Mouse (Mus musculus): ENCODE data around the gene Cep57l1.

Cep57l1 gene

GRCm38 (mm10) chr10:41744006-41744405 is 65.7 kb downstream of the Cep57l1 start:
- DNase-seq (ENCODE audit: low spot score in 2 of 2), result no peak

DNA sequence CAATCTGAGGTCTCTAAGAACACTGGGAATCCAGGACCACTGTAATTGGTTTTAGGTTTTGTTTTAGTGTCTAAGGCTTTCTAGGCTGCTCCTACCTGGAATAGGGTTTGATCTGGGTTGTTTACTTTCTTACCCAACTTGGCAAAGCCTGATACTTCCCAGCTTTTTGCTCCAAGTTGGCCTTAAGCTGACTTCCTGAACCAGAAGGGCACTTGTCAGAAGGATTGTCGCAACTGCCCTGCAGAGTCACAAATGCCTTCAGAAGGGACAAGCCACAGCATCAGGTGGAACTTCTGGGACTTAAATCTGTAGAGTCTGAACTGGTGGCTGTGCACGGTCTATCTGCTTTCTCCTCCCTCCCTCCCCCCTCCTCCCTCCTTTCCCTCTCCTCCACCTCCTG is 69.5 kb downstream of the Cep57l1 start:
- DNase-seq (ENCODE audit: low spot score in 2 of 2), result no peak

DNA sequence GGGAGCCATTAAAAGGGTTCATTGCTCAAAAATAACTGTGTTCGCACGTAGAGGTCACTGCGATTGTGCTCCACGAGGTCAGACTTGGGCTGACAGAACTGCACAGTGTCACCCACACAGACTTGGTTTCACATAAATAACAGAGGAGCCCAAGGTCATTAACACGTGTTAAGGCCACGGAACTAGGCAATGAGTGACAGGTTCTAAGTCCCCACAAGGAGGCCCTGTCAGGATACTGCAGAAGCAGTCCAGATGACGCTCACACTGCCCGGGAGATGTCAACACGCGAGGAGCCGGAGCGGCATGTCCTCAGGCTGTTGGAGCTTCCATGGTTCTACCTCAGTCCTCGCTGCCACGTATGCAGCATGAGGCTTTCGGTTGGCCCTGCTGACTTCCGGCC is 72.4 kb downstream of the Cep57l1 start:
- no peak for DNase-seq (ENCODE audit: low spot score in 2 of 2)

DNA sequence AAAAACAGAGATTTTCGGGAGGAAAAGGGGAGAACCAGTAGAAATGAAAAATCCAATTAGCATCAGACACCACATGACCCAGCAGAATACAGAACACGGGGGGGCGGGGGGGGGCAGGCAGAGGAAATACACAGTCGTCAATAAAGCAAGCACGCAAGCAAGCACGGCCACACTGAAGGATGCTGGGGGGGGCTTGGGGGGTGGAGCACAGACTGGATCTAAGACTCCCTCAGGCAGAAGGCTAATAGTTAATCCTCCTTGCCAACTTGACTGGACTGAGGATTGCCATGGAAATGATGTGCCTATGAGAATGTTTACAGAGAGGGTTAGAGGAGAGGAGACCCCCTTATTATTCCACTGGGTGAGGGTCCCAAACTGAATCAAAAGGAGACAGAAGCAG is 74.3 kb downstream of the Cep57l1 start:
- no peak for DNase-seq (ENCODE audit: low spot score in 2 of 2)

DNA sequence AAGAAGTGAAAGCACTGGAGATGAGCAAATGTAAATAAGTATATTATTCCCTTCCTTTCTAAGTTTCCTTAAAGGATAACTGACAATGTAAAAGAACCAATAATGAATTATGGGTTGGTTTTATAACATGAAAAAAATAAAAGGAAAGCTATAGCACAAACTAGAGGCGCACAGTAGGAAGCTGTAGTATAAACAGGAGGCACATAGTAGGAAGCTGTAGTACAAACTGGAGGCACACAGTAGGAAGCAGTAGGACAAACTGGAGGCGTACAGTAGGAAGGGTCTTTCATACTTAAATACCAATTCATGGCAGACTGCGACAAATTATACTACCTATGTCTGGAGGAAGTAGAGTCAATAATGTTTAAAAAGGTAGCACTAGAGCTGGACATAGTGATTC is 76.5 kb downstream of the Cep57l1 start:
- DNase-seq (ENCODE audit: low spot score in 2 of 2), result no peak

GRCm38 (mm10) chr10:41731932-41732331 is 77.7 kb downstream of the Cep57l1 start:
- no peak for DNase-seq (ENCODE audit: low spot score in 2 of 2)

DNA sequence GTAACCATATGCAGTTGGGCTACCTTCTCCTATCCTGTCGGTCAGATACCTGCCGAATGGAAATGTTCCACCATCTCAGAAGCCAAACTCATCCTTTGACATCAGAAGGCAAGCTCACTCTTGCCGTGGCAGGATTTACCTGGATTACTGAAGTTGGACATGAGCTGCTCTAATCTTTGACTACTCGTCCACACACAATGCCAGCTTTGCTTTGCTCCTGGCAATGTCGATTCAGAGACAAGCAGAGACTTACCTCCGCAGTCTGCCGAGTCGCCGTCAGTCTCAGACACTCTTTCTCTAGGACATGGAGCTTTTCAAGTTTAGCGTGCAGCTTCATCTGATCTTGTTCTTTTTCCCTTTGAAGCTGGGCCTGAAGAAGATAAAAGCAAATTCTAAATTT is 78.9 kb downstream of the Cep57l1 start:
- no peak for DNase-seq (ENCODE audit: low spot score in 2 of 2)

DNA sequence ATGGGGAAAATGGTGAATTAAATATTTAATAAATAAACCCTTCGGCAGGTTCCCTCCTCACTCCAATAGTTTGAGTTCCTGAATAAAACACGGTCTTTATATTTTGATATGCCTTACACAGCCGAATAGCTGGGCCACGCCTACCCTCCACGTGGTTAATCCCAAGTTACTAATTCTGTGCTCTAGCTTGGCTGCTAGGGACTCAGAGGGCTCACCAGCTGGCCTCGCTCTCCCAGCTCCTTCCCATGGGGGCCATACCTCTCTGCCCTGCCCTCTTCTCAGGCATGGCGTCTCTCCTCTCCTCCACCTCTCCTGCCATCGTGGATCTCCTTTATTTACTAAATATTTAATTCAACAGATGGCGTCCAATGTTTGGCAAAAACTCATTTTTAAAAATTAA is 83.5 kb downstream of the Cep57l1 start:
- DNase-seq (ENCODE audit: low spot score in 2 of 2), result no peak

GRCm38 (mm10) chr10:41719587-41719986 is 90.1 kb downstream of the Cep57l1 start:
- no peak for DNase-seq (ENCODE audit: low spot score in 2 of 2)

DNA sequence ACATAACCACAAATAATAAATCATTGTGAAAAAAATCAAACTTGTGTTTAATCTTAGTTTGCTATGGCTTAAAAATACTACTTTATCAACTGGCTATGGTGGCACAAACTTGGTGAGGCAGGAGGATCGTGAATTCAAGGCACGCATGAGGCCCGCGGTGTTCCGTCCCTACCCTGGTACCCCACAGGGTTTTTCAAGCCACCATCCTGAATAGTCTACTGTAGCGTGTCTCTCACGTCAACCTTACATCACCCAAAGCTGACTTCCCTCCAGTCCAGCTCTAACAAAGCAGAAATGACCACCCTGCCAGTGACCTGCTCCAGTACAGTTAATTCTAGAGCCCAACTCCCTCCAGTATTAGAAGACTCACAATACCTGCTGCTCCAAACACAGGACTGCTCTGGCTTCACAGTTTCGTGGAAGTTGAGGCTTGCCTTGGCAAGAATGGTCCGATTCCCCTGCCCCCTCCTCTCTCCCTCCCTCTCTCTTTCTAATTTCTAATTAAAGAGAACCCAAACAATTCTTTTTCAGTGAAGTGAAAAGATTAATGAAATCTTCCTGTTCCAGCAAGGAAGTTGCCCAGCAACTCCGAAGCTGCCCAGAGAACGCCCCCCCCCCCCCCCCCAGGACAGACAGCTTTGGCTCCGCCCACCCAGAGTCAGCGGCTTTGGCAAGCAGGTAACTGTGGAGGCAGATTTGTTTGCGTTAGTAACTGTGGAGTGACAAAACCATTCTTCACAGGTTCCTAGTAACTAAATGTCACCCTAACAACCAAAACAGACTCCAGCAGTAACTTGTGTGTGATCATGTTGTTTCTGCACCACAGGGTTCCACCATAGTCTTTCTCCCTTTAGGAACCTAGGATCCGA is 93.4 kb downstream of the Cep57l1 start, which contains the start of gene Ccdc162:
Gene Ccdc162 (minus strand): TSS at position 606 of the 869 bp plus-strand sequence.
- no peak for DNase-seq (ENCODE audit: low spot score in 2 of 2)

DNA sequence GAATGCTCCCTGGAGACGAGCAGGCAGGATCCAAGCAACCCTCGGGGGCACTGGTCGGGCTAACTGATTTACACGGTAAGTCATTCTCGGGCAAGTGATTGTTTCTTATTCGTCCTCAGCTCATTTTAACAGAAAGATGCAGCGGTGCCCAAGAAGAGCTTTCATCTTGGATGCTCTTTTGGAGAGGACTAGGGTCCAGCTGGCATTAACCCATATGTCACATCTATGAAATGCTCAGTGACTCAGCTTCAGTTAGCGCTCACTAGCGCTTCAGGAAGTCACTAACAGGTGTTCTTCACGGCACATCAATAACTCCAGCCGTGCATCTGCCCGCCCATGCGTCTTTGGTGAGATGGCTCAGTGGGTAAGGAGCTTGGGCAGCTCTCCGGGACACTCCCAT is 94.1 kb downstream of the Cep57l1 start:
- no peak for DNase-seq (ENCODE audit: low spot score in 2 of 2)

DNA sequence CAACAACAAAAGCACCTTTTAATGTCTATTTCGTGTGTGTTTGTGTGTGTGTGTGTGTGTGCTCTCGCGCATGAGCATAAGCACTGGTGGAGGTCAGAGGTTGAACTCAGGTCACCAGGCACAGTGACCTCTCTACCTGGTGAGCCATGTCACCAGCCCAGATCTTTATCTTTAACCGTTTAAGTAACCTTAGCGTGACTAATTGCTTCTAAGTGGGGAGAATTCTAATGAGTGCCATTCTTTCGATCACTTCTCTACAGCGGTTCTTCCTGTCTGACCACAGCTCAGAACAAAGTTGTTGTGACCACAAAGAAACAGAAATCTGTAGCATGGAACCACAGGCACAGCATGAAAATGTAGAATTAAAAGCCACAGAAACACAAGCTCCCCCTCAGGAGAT is 98.2 kb downstream of the Cep57l1 start:
- no peak for DNase-seq (ENCODE audit: low spot score in 2 of 2)

- DNase-seq (ENCODE audit: low spot score in 2 of 2), result no peak
Measured at GRCm38 (mm10) chr10:41710773-41711172, 98.9 kb downstream of the Cep57l1 start.

GRCm38 (mm10) chr10:41709341-41709740 is 100.3 kb downstream of the Cep57l1 start:
- DNase-seq (ENCODE audit: low spot score in 2 of 2), result no peak

DNA sequence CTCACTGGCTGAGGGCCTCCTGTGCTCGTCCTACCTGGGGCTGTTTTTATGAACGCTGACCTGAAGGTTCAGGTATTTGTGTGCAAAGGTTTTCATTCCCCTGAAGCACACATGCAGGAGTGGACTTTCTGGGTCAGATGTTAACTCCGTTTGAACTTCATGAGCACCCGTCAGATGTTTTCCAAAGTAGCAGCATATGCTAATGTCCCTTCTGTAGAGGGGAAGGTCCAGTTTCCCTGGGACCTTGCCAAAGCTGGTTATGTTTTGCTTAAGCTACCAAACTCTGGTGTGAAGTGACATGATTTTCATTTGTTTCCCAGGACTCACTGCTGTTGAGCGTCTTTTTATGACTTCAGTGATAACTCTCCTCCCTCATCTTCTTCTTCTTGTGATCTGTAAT is 110.0 kb downstream of the Cep57l1 start:
- DNase-seq (ENCODE audit: low spot score in 2 of 2), result no peak

- DNase-seq (ENCODE audit: low spot score in 2 of 2), result no peak
Measured at GRCm38 (mm10) chr10:41697040-41697439, 112.6 kb downstream of the Cep57l1 start.

DNA sequence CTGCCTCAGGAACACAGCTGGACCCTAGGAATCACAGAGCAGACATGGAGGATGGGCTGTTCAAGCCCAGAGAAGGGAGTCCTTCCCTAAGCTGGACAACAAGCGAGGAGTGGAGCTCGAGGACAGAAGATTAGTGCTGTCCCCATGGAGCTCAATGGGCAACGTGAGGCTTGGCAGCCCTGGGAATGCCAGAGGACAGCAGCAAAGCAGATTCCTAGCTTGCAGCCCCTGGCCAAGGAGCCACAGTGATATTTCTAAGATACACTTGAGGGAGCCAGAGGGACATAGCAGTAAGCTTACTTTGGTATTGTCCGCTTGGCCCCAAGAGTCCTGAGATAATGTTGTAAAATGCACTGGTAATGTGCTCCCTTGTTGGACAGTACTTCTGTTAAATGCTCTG is 118.7 kb downstream of the Cep57l1 start:
- no peak for DNase-seq (ENCODE audit: low spot score in 2 of 2)

DNA sequence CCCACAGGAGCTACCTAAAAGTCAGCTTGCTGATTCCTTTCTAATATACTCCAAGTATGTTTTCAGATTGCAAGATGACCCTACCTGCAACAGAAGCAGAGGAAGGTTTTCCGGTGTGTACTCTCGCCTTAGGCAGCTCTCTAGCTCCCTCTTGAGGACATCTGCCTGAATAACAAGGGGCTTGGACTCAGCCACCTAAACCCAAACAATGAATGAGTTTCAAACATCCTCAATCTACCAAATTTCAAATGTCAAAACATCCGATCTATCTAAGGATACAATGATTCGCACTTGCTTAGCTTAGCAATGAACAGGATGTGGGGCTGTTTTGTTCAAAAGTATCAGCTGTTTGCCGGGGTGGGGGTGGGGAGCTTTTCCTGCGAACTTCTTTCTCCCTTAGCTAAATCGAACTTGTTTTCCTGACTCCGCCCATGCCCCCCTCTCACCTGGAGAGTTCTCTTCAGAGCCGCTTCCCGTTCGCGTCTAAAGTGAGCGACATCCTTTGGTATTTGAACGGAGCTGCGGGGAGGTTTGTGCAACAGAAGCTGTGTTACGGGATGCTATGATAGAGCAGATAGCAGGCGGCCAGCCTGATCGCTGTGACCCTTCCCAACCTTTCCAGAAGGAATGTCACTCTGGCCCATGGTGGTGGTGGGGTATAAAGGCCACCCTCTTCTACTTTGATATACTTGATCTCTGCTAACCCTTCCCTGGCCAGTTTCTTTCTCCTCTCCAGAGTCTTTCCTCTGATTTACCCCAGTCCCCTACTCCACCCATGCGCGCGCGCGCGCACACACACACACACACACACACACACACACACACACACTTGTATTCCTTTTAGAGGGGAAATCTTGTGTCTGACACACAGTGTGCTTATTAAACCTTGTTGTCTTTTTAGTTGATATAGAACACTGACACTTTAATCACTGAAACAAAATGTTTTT is 119.5 kb downstream of the Cep57l1 start:
- peak in 1 of 2 experiments; percentile 53 for DNase-seq (ENCODE audit: low spot score in 2 of 2)

DNA sequence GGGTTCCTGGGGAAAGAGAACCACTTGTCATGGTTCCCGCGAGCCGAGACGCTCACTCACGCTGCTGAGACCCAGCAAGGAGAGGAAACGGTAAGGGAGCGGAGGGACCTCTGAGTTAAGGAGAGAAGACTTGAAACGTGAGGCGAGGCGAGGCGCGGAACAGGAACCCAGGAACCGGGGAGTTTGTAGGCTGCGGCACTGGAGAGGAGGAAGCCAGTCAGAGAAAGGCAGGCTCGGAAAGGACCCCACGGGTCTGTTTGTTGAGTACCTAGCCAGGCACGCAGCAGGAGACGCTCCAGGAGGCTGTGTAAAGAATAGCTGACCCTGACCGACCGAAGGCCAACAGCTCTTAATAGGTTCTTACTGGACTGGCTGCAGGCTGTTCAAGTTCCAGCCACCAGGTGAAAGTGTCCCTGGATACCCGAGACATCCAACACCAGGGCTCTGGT is 125.1 kb downstream of the Cep57l1 start:
- no peak for DNase-seq (ENCODE audit: low spot score in 2 of 2)

DNA sequence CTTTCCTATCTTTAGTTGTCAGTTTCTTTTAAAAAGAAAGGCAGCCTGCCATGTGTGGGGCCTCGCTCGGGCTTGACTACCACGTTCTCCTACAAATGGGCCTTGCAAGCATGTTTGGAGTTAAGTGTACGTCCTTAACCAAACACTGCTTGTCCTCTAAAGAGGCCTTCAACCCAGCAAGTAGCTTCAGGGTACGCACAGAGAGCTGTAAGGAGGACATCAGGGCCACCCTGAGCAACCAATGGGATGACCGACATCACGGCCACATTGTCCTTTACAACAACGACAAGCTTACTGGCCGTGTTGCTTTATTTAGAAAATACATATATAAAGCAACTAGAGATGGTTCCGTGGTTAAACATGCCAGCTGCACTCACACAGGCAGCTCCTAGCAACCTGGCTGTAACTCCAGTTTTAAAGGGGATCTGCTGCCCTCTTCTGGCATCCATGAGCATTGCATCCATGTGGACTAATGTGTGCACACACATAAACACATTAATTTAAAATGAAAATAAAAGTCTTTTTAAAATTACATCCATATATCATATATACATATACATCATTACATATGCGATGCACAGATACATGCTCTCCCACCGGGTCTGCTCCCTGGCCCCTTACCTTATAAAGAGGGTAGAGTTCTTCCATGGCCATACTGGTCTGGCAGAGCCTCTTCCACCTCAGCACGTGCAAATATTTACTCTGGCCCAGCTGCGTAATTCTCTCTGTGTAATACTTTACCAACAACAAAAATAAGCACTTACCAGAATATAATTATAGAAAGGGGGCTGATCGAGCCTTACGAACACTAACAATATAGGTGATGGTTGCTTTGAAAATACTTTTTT is 126.9 kb downstream of the Cep57l1 start:
- DNase-seq (ENCODE audit: low spot score in 2 of 2), result peak; percentile 71 to 89

DNA sequence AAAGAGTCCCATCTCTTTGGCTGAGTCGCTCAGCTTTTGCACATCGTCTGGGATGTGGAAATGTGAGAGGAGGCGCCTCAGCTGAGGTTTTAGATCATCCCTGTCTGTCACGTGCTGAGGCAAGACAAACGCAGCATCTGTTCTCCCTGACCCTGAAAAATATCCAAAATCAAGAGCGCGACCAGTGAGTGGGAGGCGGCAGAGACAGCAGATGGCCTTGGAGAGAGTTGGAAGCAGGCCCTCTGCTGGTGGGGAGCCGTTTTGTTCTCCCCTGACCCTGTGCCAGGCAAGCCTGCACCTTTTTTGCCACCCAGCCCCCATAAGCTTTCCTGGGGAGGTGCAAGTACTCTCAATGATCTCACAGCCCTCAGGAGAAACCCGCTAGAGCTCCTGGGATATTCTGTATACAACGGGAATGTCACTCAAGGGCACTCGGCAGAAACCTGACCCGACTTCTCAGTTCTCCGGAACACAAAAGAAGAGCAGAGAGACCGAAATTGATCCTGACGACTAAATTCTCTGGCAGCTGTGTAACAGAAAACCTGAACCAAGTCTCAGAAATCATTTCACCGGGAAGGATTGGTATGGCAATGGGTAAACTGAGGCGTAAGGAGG is 130.8 kb downstream of the Cep57l1 start:
- DNase-seq (ENCODE audit: low spot score in 2 of 2), result peak; percentile 48 to 49
